Mouse (Mus musculus): ENCODE measurements around the gene Rere.

DNA sequence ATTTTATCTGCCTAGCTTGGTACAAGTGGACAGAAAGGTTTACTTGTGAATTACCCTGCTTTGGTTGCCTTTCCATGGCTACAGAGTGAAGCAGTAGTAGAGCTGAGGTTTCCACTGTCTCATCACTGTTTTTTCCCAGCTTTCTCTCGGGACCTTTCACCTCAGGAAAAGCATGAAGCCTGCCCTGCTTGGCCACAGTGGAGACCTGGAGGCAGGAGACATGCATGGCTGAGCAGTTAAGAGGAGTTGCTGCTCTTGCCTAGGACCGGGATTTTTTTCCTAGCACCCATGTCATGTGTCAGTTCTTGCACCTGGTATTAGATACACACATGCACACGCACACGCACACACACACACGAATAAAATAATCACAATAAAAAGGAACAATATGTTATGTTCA lies 247.4 kb downstream of the Rere start:
- TF ChIP-seq CTCF (IDR thresholded peaks at IDR 0.05; ENCODE audit: borderline replicate concordance, extremely low read depth, insufficient read depth, insufficient read length) (no peak), POLR2A (IDR thresholded peaks at IDR 0.05; ENCODE audit: borderline replicate concordance, extremely low read depth, insufficient read depth, insufficient read length, poor library complexity, severe bottlenecking) (no peak)
